Mouse (Mus musculus) ES-Bruce4 (cell line): ENCODE results near the gene 6430548M08Rik.

Experiments used
- CTCF ChIP-seq: IDR thresholded peaks from one replicate; pipeline ENCODE4 v1.8.1; 2011; ENCODE audit warnings: low read depth, low read length
- EP300 ChIP-seq: IDR thresholded peaks from 2 replicates; pipeline ENCODE4 v1.6.1; 2011; ENCODE audit warnings: low read depth, low read length; ENCODE audit not compliant: insufficient read depth
- POLR2A ChIP-seq: IDR thresholded peaks from one replicate; pipeline ENCODE4 v1.8.1; 2011; ENCODE audit warnings: low read length; ENCODE audit not compliant: insufficient read depth

DNA sequence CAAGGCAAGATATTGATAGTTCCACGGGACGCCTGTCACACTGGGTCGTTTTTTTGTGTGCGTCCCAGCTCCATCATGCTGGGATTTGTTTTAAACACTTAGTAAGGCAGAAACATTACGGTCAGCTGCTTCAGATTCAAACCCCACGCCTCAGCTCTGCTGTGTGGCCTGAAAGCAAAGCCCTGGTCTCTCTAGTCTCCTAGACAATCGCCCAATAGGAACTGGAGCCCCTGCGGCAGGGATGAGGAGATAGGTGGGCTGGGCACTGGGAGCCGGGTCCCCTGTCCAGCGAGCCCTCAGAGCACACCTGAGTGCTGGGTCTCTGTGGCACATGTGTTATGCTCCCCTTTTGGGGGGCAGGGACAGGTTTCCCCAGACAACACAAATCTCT lies 64.2 kb downstream of the 6430548M08Rik start:
- no peak for TF ChIP-seq CTCF
- TF ChIP-seq EP300 = no peak
- no peak for TF ChIP-seq POLR2A
